Mouse (Mus musculus) A20 (cell line): ENCODE measurements around the gene Col4a2.

Experiments
- DNase-seq: peaks from one replicate; pipeline ENCODE4 v3.0.0-alpha.2; 2011; ENCODE audit warnings: low read depth, low spot score

The Col4a2 gene

DNA sequence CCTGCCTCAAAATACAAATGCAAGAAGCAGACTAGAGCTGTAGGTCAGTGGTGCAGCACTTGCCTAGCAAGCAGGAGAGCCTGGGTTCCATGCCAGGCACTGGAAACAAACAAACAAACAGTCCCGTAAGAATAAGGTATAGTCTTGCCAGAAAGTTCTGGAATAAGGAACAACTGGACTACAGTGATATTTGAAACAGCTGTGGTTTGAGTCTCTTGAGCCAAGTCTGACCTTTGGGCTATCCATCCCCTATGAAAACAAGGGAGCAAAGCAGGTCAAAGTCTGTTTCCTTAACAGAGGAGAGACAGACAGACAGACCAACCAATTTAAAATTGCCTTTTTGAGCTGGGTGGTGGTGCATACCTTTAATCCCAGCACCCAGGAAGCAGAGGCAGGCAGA lies 11.1 kb downstream of the Col4a2 start:
- no peak for DNase-seq

DNA sequence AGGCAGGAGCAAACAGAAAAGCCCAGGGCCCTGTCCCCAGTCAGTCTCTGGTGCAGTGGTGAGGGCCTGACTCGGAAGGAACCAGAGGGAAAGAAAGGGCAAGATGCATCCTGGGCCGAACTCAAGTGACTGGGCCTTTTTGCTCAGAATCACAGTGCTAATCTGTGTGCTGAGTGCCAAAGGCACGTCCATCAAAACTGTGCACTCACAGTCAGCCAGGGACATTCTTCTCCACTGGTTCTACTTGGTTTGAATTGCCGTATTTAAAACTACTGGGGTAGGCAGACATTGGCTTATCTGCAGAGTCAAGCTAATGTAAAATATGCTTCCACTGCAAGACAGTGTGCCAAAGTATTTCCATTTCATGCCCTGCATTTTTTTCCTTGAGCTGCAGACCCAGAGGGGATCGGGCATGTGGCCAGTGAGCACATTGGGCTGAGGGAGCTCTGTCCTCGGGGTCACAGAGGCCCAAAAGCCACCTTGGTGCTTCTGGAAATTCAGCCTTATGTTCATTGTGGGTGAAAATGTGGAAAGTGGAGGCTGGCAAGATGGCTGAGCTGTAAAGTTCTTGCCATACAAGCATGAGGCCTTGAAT lies 12.3 kb downstream of the Col4a2 start:
- DNase-seq: no peak

GRCm38 (mm10) chr8:11327298-11327697 lies 14.7 kb downstream of the Col4a2 start:
- DNase-seq: no peak

DNA sequence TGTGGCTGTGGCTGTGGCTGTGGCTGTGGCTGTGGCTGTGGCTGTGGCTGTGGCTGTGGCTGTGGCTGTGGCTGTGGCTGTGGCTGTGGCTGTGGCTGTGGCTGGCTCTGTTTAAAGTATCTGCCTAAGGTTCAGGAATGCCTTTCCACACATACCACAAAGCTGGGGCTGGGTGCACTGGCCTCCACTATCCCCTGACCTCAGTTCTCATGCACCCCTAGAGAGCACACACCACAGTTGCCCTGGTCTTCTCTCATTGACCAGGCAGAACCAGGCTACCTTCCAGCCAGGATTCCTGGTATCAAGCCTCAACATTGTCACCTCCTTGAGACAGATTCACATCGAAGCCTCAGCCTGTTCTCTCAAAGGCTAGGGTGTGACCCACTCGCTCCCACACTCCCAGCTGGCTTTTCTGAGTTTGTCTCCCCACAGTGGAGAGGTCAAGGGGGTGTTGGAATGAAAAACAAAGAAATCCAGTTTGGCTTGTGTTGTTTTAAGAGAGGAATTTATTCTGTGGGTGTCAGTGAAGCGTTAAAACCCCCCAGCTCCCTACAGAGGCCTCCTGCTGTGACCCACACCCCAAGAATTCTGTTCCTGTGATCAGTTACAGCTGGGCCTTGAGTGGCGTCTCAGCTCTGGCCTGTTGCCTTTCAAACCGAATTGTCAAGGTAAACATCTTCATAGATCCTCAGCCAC lies 15.3 kb downstream of the Col4a2 start:
- DNase-seq: no peak

DNA sequence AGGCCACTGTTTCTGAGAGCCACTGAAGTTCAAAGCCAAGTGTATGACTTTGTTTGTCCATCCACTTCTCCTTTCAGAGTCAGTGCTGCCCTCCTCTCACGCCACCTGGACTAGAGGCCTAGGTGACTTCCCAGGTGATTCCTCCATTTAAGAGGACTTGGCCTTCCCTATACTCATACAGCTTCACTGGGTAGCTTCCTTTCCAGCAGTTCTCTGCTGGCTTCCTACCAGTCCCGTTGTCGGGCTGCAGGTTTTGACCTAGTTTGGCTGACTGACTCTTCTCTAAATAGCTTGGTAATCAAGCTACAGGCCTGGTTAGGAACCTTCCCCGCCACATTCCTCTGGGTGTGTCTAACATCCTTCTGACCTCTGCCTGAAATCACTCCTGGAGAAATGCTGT lies 19.0 kb downstream of the Col4a2 start:
- no peak for DNase-seq

DNA sequence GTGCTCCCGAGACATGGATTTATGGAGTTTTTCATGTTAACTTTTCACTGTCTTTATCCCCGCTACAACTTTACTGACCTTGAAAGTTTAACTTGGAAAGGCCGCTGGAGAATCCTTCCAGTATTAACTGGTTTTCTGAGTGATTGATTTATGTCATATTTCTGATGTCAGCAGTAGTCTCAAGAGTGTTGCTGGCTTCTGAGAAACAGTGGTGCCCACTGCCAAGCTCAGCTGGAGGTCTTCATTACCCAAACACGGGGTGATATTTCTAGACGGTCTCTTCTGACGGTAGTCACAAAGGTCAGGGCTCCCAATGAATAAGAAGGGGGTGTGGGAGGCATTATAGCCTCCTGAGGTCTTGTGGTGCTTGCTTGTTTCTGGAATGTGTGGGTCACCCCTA lies 21.1 kb downstream of the Col4a2 start:
- DNase-seq: no peak

- no peak for DNase-seq
Measured at GRCm38 (mm10) chr8:11334493-11334892, 21.9 kb downstream of the Col4a2 start.

DNA sequence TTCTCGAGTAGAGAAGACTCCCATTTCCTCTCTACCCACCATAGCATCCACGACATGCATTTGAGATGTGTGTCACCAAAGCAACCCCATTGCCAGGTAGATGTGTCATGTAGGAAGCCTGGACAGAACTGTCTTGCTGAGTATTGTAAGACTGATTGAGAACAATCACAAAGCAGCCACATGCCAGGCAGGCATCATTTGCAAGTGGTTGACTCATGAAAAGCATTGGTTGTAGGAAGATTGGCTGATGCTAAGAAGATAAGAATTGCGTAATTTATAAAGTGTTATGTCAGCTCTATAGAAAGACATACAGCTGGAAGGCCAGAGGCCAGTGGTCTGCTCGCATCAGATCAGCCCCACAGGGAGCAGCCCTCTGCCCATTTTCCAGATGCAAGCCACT lies 22.6 kb downstream of the Col4a2 start:
- no peak for DNase-seq

GRCm38 (mm10) chr8:11336346-11336745 lies 23.7 kb downstream of the Col4a2 start:
- no peak for DNase-seq

DNA sequence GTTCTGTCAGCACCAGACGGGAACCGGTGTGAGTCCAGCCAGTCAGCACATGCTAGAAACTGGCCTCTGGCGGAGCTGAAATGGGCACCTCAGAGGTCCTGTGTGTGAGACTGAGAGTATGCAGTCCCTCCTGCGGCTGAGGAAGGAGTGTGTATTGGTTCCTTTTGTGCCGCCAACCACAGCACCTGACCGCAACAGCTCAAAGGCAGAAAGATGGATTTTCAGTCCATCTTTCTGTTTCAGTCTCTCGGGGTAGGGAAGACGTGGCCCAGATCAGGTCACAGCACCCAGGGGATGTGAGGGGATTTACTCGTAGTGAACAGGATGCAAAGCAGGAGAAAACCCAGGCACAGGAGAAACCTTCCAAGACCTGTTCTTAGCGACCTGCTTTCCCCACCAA lies 25.0 kb downstream of the Col4a2 start:
- no peak for DNase-seq

DNA sequence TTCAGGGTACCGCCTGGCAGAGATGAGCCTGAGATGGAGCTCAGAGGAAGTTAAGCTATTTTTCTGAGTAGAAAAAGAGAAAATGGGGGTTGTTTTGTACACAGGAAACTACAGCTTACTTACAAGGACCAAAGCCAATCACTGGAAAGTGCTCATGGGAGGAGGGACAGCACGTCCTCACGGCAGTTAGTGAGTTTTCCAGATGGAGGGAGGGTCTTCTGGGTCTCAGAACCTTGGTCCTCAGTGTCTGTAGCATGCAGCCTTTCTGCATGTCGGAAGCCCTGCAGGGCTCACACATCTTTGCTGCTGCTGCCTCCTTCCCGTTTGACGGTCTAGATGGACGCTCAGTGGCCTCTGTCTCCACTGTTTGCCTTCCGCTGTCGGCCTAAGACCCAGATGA lies 25.9 kb downstream of the Col4a2 start:
- no peak for DNase-seq

DNA sequence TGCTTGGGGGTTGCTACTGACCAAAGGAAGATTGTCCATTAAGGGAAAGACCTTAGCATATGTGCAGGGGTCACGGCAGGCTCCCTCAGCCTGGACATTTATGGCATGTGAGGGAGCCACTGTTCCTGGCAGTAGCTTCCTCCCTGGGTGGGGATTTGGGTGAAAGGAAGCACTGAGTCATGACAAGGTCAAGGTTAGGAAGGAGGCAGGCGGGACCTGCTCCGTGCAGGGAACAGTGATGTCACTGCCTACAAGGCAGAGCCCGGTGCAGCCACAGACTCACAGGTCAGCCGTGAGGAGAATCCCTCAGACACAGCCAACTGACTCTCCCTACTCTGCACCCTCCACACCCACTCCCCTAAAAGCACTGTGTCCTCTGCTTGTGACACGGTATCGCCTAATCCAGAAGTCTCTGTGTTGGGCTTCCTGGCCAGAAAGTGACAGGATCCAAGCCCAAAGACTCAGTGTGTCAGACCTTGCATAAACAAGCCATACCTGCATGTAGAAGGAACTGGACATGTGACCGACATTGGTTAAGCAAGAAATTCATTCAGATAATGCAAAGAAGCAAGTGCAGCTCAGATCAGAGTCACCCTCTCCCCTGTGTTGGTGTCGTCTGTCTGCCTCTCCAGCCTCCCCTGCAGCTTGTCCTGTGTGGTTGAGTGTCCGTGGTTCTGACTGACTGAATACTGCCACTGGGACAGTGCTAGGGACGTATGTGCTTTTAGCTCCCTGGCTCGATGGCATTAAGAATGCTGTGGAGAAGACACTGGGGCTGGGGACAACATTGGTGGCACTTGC lies 27.9 kb downstream of the Col4a2 start:
- no peak for DNase-seq

GRCm38 (mm10) chr8:11341111-11341566 lies 28.5 kb downstream of the Col4a2 start:
- peak; percentile 26 for DNase-seq

- no peak for DNase-seq
Measured at GRCm38 (mm10) chr8:11344459-11344858, 31.9 kb downstream of the Col4a2 start.

DNA sequence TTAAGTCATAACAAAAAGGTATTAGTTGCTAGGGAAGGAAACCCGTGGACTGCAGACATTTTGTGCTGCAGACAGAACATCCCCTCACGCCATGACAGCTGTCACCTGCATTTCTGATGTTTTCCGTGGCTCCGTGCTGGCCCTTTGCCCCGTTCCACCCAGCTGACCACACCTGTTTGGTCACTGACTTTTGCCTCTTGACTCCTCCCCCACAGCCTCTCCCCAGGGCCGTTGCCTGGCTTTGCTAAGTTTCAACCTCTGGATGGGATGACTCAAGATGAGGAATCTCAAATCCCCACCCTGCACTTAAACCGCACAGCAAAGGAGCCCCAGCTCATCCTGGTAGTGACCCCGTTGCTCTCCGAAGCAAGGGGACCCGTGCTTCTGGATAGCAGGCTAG lies 33.6 kb downstream of the Col4a2 start:
- peak; percentile 48 for DNase-seq

DNA sequence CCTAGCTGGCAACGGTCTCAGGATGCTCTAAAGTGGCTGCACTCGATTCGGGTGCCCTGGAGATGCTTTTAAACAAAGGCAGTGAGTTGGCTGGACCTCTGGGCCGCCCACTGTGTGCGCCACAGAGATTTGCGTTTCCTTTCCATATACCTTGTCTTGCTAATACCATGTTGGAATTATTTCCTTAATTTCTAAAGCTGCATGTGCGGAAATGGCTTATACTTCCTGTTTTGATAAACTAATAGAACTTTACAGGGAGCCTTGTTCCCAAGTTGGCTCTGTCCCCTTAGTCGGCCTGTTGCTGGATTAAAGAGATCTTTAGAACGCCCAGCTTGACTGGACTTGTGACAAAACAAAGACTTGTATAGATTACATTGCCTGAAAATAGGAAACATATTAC lies 35.1 kb downstream of the Col4a2 start:
- DNase-seq: no peak

DNA sequence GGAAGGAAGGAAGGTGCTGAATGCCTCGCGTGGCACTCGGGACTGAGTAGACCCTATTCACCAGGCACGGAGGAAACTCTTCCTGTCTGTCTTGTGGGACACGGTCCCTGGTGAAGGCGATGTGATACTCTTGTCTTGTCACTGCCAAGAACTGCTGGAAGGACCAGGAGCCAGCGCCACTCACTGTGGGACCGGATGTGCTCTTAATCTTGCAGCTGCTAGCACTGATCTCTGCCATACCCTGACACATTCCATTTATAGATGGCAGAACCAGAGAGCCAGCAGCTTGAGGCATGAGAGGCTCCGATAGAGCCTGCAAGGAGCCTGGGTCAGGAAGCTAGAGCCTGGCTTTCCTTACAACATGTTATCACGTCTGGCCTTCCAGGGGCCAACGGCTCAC lies 36.0 kb downstream of the Col4a2 start:
- DNase-seq: no peak

GRCm38 (mm10) chr8:11351355-11351754 lies 38.8 kb downstream of the Col4a2 start:
- no peak for DNase-seq

- no peak for DNase-seq
Measured at GRCm38 (mm10) chr8:11352514-11352913, 39.9 kb downstream of the Col4a2 start.

DNA sequence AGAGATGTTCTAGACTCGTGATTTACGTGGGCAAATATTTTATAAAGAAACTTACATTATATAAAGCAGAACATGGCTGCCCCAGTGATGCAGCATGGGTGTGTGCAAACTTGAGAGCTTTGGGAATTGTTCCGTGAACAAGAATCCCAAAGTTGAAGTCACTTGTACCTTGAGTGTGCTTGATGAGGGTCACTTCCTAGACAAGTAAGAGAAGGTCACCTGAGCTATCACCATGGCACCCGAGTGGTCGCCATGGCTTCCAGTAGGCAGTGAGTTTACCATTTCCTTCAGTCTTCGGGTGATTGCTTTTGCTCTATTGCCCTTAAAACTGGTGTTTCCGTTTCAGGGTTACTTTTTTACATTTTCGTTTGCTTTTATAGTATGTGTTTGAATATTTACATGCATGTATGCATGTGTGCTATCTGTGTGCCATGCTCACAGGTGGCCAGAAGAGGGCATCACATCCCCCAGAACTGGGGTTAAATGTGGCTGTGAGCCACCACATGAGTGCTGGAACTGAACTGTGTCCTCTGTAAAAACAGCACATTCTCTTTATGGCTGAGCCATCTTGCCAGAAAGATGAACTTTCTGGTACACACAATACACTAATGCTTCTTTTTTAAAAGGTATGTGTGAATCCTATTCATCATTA lies 42.3 kb downstream of the Col4a2 start:
- peak; percentile 47 for DNase-seq

GRCm38 (mm10) chr8:11355900-11356299 lies 43.3 kb downstream of the Col4a2 start:
- DNase-seq: no peak

DNA sequence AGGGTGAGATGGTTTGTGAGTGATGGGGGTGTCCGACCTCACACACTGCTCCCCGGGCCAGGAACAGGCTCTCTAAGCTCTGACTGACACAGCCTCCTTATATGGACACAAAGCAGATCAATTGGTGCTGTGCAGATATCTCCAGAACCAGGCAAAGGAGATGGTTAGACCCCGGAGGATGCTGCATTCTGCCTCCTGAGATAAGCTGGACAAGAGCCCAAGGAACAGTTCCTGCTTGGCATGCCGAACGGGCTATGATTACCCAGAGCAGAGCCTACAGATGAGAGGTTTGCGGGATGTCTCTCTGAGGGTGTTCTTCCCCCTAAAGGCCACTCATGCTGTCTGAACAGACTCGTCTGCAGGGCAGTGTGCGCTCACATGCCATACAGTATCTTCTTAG lies 44.2 kb downstream of the Col4a2 start:
- no peak for DNase-seq
